ENCODE assay signal across 23 mouse cellular contexts in genomic region chr2:163907131-163907530, GRCm38 (mm10). TPM values are rescaled to one million over a fixed set of nuclear protein-coding genes. Genes with fewer than 3 reads are reported as not detected.
"Had no signal": no experiment of that assay in that cellular context is flagged by ENCODE, and none has a peak within 500 bp of the region (broad histone marks: within the 10 kb centered on the region; RNA-seq: fewer than 3 reads in every experiment).

No protein-coding gene starts in this region.

- H3K36me3 ChIP-seq: midbrain, embryonic 10.5 days; midbrain, embryonic 12.5 days; midbrain, embryonic 15.5 days; neural tube, embryonic 12.5 days; stomach, embryonic 15.5 days had no signal

- H3K27ac ChIP-seq: midbrain, embryonic 10.5 days; midbrain, embryonic 12.5 days; midbrain, embryonic 15.5 days; neural tube, embryonic 12.5 days; stomach, embryonic 15.5 days; stomach, postnatal 0 days had no signal

- H3K4me3 ChIP-seq: midbrain, embryonic 10.5 days; midbrain, embryonic 12.5 days; midbrain, embryonic 15.5 days; myocyte; neural tube, embryonic 12.5 days; stomach, embryonic 15.5 days had no signal

- H3K27me3 ChIP-seq: midbrain, embryonic 15.5 days; neural tube, embryonic 12.5 days; stomach, embryonic 15.5 days had no signal

- H3K4me2 ChIP-seq: lung, embryonic 14.5 days; midbrain, embryonic 12.5 days; midbrain, embryonic 15.5 days; neural tube, embryonic 12.5 days; stomach, embryonic 15.5 days had no signal

- H3K9ac ChIP-seq: lung, embryonic 14.5 days; midbrain, embryonic 12.5 days; midbrain, embryonic 15.5 days; neural tube, embryonic 12.5 days; stomach, embryonic 15.5 days had no signal

- H3K4me1 ChIP-seq: midbrain, embryonic 12.5 days; midbrain, embryonic 15.5 days; neural tube, embryonic 12.5 days; stomach, embryonic 15.5 days had no signal

- DNase-seq: lung, adult 18-20 months; lung, embryonic 14.5 days; lung, postnatal 10 days; lung, postnatal 4 days; right cerebral cortex, postnatal 14 days; thymus, adult 2 months; thymus, postnatal 25 days; thymus, postnatal 4 days had no signal

- ATAC-seq: midbrain, embryonic 15.5 days had no signal

- H3K9me3 ChIP-seq: midbrain, embryonic 10.5 days; midbrain, embryonic 12.5 days; midbrain, embryonic 15.5 days; neural tube, embryonic 12.5 days; stomach, embryonic 15.5 days had no signal

RNA-seq across cellular contexts. Expression of gene Rims4, which starts 11.4 kb away (rescaled TPM):
- total RNA-seq: megakaryocyte, adult 5-6 weeks; megakaryocyte-erythroid progenitor cell, adult 5-6 weeks; neutrophil, adult 5-6 weeks had no signal
- polyA plus RNA-seq: myocyte had no signal

RNA-seq across cellular contexts. Expression of gene Kcnk15, which starts 53.7 kb away (rescaled TPM):
- total RNA-seq: megakaryocyte, adult 5-6 weeks; megakaryocyte-erythroid progenitor cell, adult 5-6 weeks; neutrophil, adult 5-6 weeks had no signal
- polyA plus RNA-seq: liver, embryonic 16.5 days; lung, embryonic 14.5 days; lung, embryonic 16.5 days; midbrain, embryonic 10.5 days; midbrain, embryonic 12.5 days; myocyte; spleen, adult 2 months; stomach, embryonic 15.5 days; stomach, postnatal 0 days; testis, adult 2 months; thymus, adult 2 months; urinary bladder, adult 2 months had no signal
